In genomic region chr1:161913648-161913984, GRCm38 (mm10) we compare ENCODE assay signal across 17 mouse cellular contexts. TPM values are rescaled to one million over a fixed set of nuclear protein-coding genes. Genes with fewer than 3 reads are reported as not detected.
DNase-seq lines count a peak whose midpoint lies in the region; ATAC-seq and TF ChIP-seq lines count a peak whose summit lies in the region.
"Had no signal": no experiment of that assay in that cellular context is flagged by ENCODE, and none has a peak within 500 bp of the region (broad histone marks: within the 10 kb centered on the region; RNA-seq: fewer than 3 reads in every experiment).

No protein-coding gene starts in this region.

- no peaks in the 10 kb centered on the region for H3K36me3 ChIP-seq in limb, embryonic 12.5 days
- H3K36me3 ChIP-seq in limb, embryonic 10.5 days = no peaks in the 10 kb centered on the region
- no peaks in the 10 kb centered on the region for H3K36me3 ChIP-seq in limb, embryonic 14.5 days (ENCODE audit: control insufficient read depth, insufficient read depth, low read length)
- H3K36me3 ChIP-seq in lung, postnatal 0 days (ENCODE audit: insufficient read depth, low read length) = no peaks in the 10 kb centered on the region
- H3K36me3 ChIP-seq: embryonic facial prominence, embryonic 12.5 days had no signal

- no peak; the same call in 1 of the 2 replicates for TF ChIP-seq EP300 in lung, postnatal 0 days (IDR thresholded peaks at IDR 0.05)

- no peak overlapping the region for H3K4me2 ChIP-seq in limb, embryonic 12.5 days
- no peak overlapping the region for H3K4me2 ChIP-seq in limb, embryonic 14.5 days (replicated peaks; ENCODE audit: low read depth, low read length, severe bottlenecking)
- no peak overlapping the region for H3K4me2 ChIP-seq in lung, postnatal 0 days (replicated peaks; ENCODE audit: low read depth, low read length)
- H3K4me2 ChIP-seq: embryonic facial prominence, embryonic 12.5 days; forebrain, embryonic 13.5 days had no signal

- ATAC-seq in limb, embryonic 12.5 days (ENCODE audit: insufficient number of reproducible peaks, insufficient read depth, low FRiP score, low TSS enrichment, low read depth) = peak; percentile 6; the same call in 1 of the 2 replicates
- ATAC-seq in limb, embryonic 14.5 days (ENCODE audit: low FRiP score, low read depth) = no peak
- peak; percentile 95 for ATAC-seq in lung, postnatal 0 days
- ATAC-seq: forebrain, embryonic 13.5 days; liver, postnatal 0 days; midbrain, embryonic 16.5 days had no signal

- no peak for TF ChIP-seq POLR2A in limb, embryonic 14.5 days (IDR thresholded peaks at IDR 0.05; ENCODE audit: borderline replicate concordance, extremely low read depth, insufficient read depth, insufficient read length)

- H3K27ac ChIP-seq in limb, embryonic 12.5 days = no peak overlapping the region; the same call in 1 of the 2 replicates
- H3K27ac ChIP-seq in limb, embryonic 10.5 days = no peak overlapping the region
- H3K27ac ChIP-seq in limb, embryonic 14.5 days (replicated peaks; ENCODE audit: low read depth, low read length) = peak overlapping the region; percentile 10
- peak overlapping the region; percentile 73 for H3K27ac ChIP-seq in lung, postnatal 0 days (ENCODE audit: low read length)
- H3K27ac ChIP-seq: embryonic facial prominence, embryonic 12.5 days; forebrain, embryonic 13.5 days had no signal

- no peak overlapping the region for H3K9ac ChIP-seq in limb, embryonic 12.5 days (replicated peaks)
- no peak overlapping the region for H3K9ac ChIP-seq in limb, embryonic 14.5 days (ENCODE audit: low read depth, low read length, severe bottlenecking)
- H3K9ac ChIP-seq in lung, postnatal 0 days (replicated peaks; ENCODE audit: low read depth) = no peak overlapping the region
- H3K9ac ChIP-seq: embryonic facial prominence, embryonic 12.5 days; forebrain, embryonic 13.5 days; liver, postnatal 0 days had no signal

- no peak for TF ChIP-seq CTCF in lung, postnatal 0 days (IDR thresholded peaks at IDR 0.05)

- no peak for DNase-seq in limb, embryonic 10.5 days (ENCODE audit: low spot score)
- DNase-seq in limb, embryonic 14.5 days (ENCODE audit: low spot score) = no peak
- DNase-seq in lung, postnatal 0 days (ENCODE audit: low spot score) = peak; percentile 88
- DNase-seq in testis, postnatal 14 days (ENCODE audit: low spot score) = peak; percentile 20
- no peak for DNase-seq in gastrocnemius, postnatal 14 days
- no peak for DNase-seq in thymus, postnatal 10 days (ENCODE audit: low spot score in 2 of 2)
- DNase-seq: cerebellum, adult 9-11 months; gastrocnemius, postnatal 25 days; kidney, adult 8-10 months; liver, postnatal 0 days; thymus, adult 2 months had no signal

- H3K27me3 ChIP-seq in limb, embryonic 12.5 days = no peaks in the 10 kb centered on the region
- no peaks in the 10 kb centered on the region for H3K27me3 ChIP-seq in limb, embryonic 10.5 days (ENCODE audit: low read depth, poor library complexity, severe bottlenecking)
- H3K27me3 ChIP-seq in limb, embryonic 14.5 days (ENCODE audit: control insufficient read depth, insufficient read depth, low read length) = no peaks in the 10 kb centered on the region
- H3K27me3 ChIP-seq in lung, postnatal 0 days (replicated peaks; ENCODE audit: insufficient read depth, low read length) = no peaks in the 10 kb centered on the region
- H3K27me3 ChIP-seq: CH12.LX; embryonic facial prominence, embryonic 12.5 days; forebrain, embryonic 13.5 days had no signal

- peaks cover 29% of the 10 kb centered on the region for H3K4me1 ChIP-seq in limb, embryonic 12.5 days (replicated peaks)
- H3K4me1 ChIP-seq in limb, embryonic 10.5 days = peaks cover 14% of the 10 kb centered on the region
- peaks cover 25% of the 10 kb centered on the region for H3K4me1 ChIP-seq in limb, embryonic 14.5 days (ENCODE audit: control insufficient read depth, insufficient read depth, low read length)
- peaks cover 4% of the 10 kb centered on the region; the same call in 1 of the 2 replicates for H3K4me1 ChIP-seq in lung, postnatal 0 days (ENCODE audit: insufficient read depth, low read depth, low read length)
- H3K4me1 ChIP-seq: forebrain, embryonic 13.5 days had no signal

- WGBS in limb, embryonic 12.5 days = 49% methylated on average over 7 of the region's 7 CpGs
- WGBS in limb, embryonic 10.5 days = 50% methylated on average over 7 of the region's 7 CpGs
- whole genome bisulfite sequencing in limb, embryonic 14.5 days = 39% methylated on average over 7 of the region's 7 CpGs
- 32% methylated on average over 7 of the region's 7 CpGs for WGBS in lung, postnatal 0 days

- H3K4me3 ChIP-seq in limb, embryonic 12.5 days (replicated peaks) = no peak overlapping the region
- no peak overlapping the region for H3K4me3 ChIP-seq in limb, embryonic 10.5 days
- H3K4me3 ChIP-seq in limb, embryonic 14.5 days (replicated peaks; ENCODE audit: low read length) = no peak overlapping the region
- no peak overlapping the region for H3K4me3 ChIP-seq in lung, postnatal 0 days (ENCODE audit: low read depth, low read length)
- H3K4me3 ChIP-seq: embryonic facial prominence, embryonic 12.5 days; erythroblast, embryonic 14.5 days; forebrain, embryonic 13.5 days had no signal

- H3K9me3 ChIP-seq in limb, embryonic 12.5 days = no peaks in the 10 kb centered on the region
- H3K9me3 ChIP-seq in limb, embryonic 10.5 days (replicated peaks) = no peaks in the 10 kb centered on the region
- H3K9me3 ChIP-seq in limb, embryonic 14.5 days (ENCODE audit: control insufficient read depth, low read length) = no peaks in the 10 kb centered on the region
- H3K9me3 ChIP-seq in lung, postnatal 0 days (ENCODE audit: low read length) = no peaks in the 10 kb centered on the region
- H3K9me3 ChIP-seq: embryonic facial prominence, embryonic 12.5 days; forebrain, embryonic 13.5 days had no signal

- intact Hi-C loops in gastrocnemius, postnatal 14 days (cut with DNase I; ENCODE audit: low total_unique reads) = no loop called here

RNA-seq across cellular contexts. Expression of gene Suco, which starts 37.1 kb away (rescaled TPM):
- polyA plus RNA-seq in limb, embryonic 12.5 days (2016; fragmentation: Nextera tagmentation; extraction: Ambion mirVana) = 36.0 and 45.3 TPM in 2 replicates
- 25.6 and 30.3 TPM in 2 replicates for polyA plus RNA-seq in limb, embryonic 10.5 days (2016; fragmentation: Nextera tagmentation; extraction: Ambion mirVana)
- 22.3 and 32.5 TPM in 2 replicates for polyA plus RNA-seq in limb, embryonic 14.5 days (2012; rRNA removed)
- polyA plus RNA-seq in limb, embryonic 14.5 days (2014; fragmentation: Nextera tagmentation; extraction: Ambion mirVana) = 24.5 and 25.2 TPM in 2 replicates
- 13.1 and 14.7 TPM in 2 replicates for polyA plus RNA-seq in lung, postnatal 0 days (2015; fragmentation: Nextera tagmentation; extraction: Ambion mirVana)
- 10 to 100 TPM in 1 of 2 experiments, 1 to 10 TPM in 1; 8.1 to 10.3 TPM for total RNA-seq in gastrocnemius, postnatal 14 days (2021)

RNA-seq across cellular contexts. Expression of gene Pigc, which starts 55.4 kb away (rescaled TPM):
- polyA plus RNA-seq in limb, embryonic 12.5 days (2016; fragmentation: Nextera tagmentation; extraction: Ambion mirVana) = 43.2 and 45.9 TPM in 2 replicates
- 31.4 and 39.9 TPM in 2 replicates for polyA plus RNA-seq in limb, embryonic 10.5 days (2016; fragmentation: Nextera tagmentation; extraction: Ambion mirVana)
- 36.9 and 45.4 TPM in 2 replicates for polyA plus RNA-seq in limb, embryonic 14.5 days (2012; rRNA removed)
- 51.3 and 52.8 TPM in 2 replicates for polyA plus RNA-seq in limb, embryonic 14.5 days (2014; fragmentation: Nextera tagmentation; extraction: Ambion mirVana)
- 38.1 and 39.3 TPM in 2 replicates for polyA plus RNA-seq in lung, postnatal 0 days (2015; fragmentation: Nextera tagmentation; extraction: Ambion mirVana)
- total RNA-seq in gastrocnemius, postnatal 14 days (2021) = 10 to 100 TPM; 17.2 to 19.4 TPM

Comparison
In these comparisons a context has a peak if more than half of its experiments do, and no peak if none do; other contexts are left out.
1. H3K27ac ChIP-seq: peak in limb, embryonic 14.5 days (single experiment) and lung, postnatal 0 days (single experiment); none in limb, embryonic 12.5 days (single experiment) and limb, embryonic 10.5 days (single experiment).
2. DNase-seq: peak in lung, postnatal 0 days (single experiment) and testis, postnatal 14 days (single experiment); none in limb, embryonic 10.5 days (single experiment), limb, embryonic 14.5 days (single experiment), gastrocnemius, postnatal 14 days (single experiment) and thymus, postnatal 10 days (0 of 2).